Mouse (Mus musculus) kidney, adult 2 months (tissue): Measurements from ENCODE around the gene Btg2.

Source experiments
- CTCF ChIP-seq: fragments of 200-500 bp; conservative IDR thresholded peaks from 2 replicates; pipeline ENCODE4 v1.5.1; 2011; ENCODE audit warnings: low read depth, mild to moderate bottlenecking, control low read depth, low read length, moderate library complexity, mixed read lengths; ENCODE audit not compliant: insufficient read depth, insufficient read length
- POLR2A ChIP-seq: fragments of 200-500 bp; IDR thresholded peaks from one replicate; pipeline ENCODE4 v1.6.1; 2011; ENCODE audit warnings: low read depth, low read length, control low read depth

GRCm38 (mm10) chr1:134074184-134074583, 4.7 kb downstream of the Btg2 start:
- TF ChIP-seq CTCF, result no peak
- no peak for TF ChIP-seq POLR2A
